Mouse (Mus musculus) heart, embryonic 11.5 days (tissue): Measurements from ENCODE around the gene Gm49354. TPM values are rescaled to one million over a fixed set of nuclear protein-coding genes. Genes with fewer than 3 reads are reported as not detected.

Experiments used
- ATAC-seq: fragments of 200-750 bp; cut with Nextera tagmentation; replicated peaks from 2 replicates; pipeline ENCODE4 v1.8.0; 2017; ENCODE audit warnings: moderate library complexity; ENCODE audit not compliant: insufficient number of reproducible peaks, low FRiP score, low TSS enrichment
- H3K27ac ChIP-seq: fragments of 300-500 bp; sonication (generic); 2 replicates; pipeline ENCODE4 v1.5.1; 2014; ENCODE audit warnings: mild to moderate bottlenecking, low read depth, low read length
- H3K27me3 ChIP-seq: fragments of 300-500 bp; sonication (generic); 2 replicates; pipeline ENCODE4 v1.6.1; 2014; ENCODE audit warnings: mild to moderate bottlenecking, low read length, mixed read lengths; ENCODE audit not compliant: control insufficient read depth, insufficient read depth
- H3K36me3 ChIP-seq: fragments of 300-500 bp; sonication (generic); 2 replicates; pipeline ENCODE4 v1.6.1; 2014; ENCODE audit warnings: mild to moderate bottlenecking, low read length, moderate library complexity, mixed read lengths; ENCODE audit not compliant: control insufficient read depth, insufficient read depth
- H3K4me1 ChIP-seq: fragments of 300-500 bp; sonication (generic); 2 replicates; pipeline ENCODE4 v1.6.1; 2014; ENCODE audit warnings: low read length; ENCODE audit not compliant: control insufficient read depth, insufficient read depth
- H3K4me2 ChIP-seq: fragments of 300-500 bp; sonication (generic); 2 replicates; pipeline ENCODE4 v1.6.1; 2014; ENCODE audit warnings: mild to moderate bottlenecking, moderate library complexity
- H3K4me3 ChIP-seq: fragments of 300-500 bp; sonication (generic); 2 replicates; pipeline ENCODE4 v1.5.1; 2014; ENCODE audit warnings: low read depth, low read length
- H3K9ac ChIP-seq: fragments of 300-500 bp; sonication (generic); 2 replicates; pipeline ENCODE4 v1.6.1; 2014; ENCODE audit warnings: mild to moderate bottlenecking, low read depth, low read length, moderate library complexity
- H3K9me3 ChIP-seq: fragments of 300-500 bp; sonication (generic); replicated peaks from 2 replicates; pipeline ENCODE4 v1.6.1; 2016; ENCODE audit warnings: low read length; ENCODE audit not compliant: control insufficient read depth
- WGBS: fragments of 180-500 bp; shearing (Covaris S2); extraction: QIAGEN DNeasy Blood & Tissue Kit; methylation state at CpG from one replicate; pipeline ENCODE4 v1.1.7; 2014; ENCODE audit not compliant: insufficient replicate concordance; 5-methylcytosine and 5-hydroxymethylcytosine counted together
- polyA plus RNA-seq: library from polyadenylated mRNA; unstranded; fragments of >200 nt; fragmentation: Nextera tagmentation; extraction: Ambion mirVana; gene quantifications from 2 replicates; pipeline ENCODE4 v1.2.1, GENCODE M21; 2014

The Gm49354 gene
- polyA plus RNA-seq, 1 experiment from 2014 or later = not detected

GRCm38 (mm10) chr13:59750310-59750709, 31.7 kb downstream of the Gm49354 start:
- no peak overlapping the region for H3K4me2 ChIP-seq
- no peak for ATAC-seq

GRCm38 (mm10) chr13:59746711-59747110, 35.3 kb downstream of the Gm49354 start, which contains the start of gene 1700014D04Rik:
Gene 1700014D04Rik (minus strand): TSS chr13:59746752.
- Histone ChIP-seq H3K27ac (no peak within 1 kb of the TSS), H3K4me1 (0 out of 2 replicates have a peak, but pooled peaks cover 2% of the 10 kb centered on the region), H3K9ac (no peak within 1 kb of the TSS), H3K4me2 (no peak within 1 kb of the TSS), H3K27me3 (no peaks in the 10 kb centered on the region), H3K9me3 (no peaks in the 10 kb centered on the region), H3K36me3 (no peaks in the 10 kb centered on the region), H3K4me3 (no peak within 1 kb of the TSS)
- ATAC-seq = no peak
- 79% methylated on average over 9 of the region's 9 CpGs for WGBS

More at GRCm38 (mm10) chr13:59750310-59750709, 31.7 kb downstream of the Gm49354 start:
- Histone ChIP-seq H3K36me3 (peaks cover 5% of the 10 kb centered on the region; the same call in 1 of the 2 replicates), H3K9me3 (no peaks in the 10 kb centered on the region), H3K4me3 (no peak overlapping the region), H3K4me1 (0 out of 2 replicates have a peak, but pooled peaks cover 2% of the 10 kb centered on the region), H3K9ac (no peak overlapping the region), H3K27ac (no peak overlapping the region), H3K27me3 (no peaks in the 10 kb centered on the region)
- WGBS = 65% methylated on average over 12 of the region's 12 CpGs

GRCm38 (mm10) chr13:59746164-59746563, 35.9 kb downstream of the Gm49354 start:
- no peak overlapping the region for H3K4me2 ChIP-seq
- H3K27ac ChIP-seq = no peak overlapping the region
- no peaks in the 10 kb centered on the region for H3K27me3 ChIP-seq
- no peak overlapping the region for H3K9ac ChIP-seq
- H3K4me3 ChIP-seq = no peak overlapping the region
- WGBS = 58% methylated on average over 6 of the region's 6 CpGs
- H3K9me3 ChIP-seq = no peaks in the 10 kb centered on the region
- H3K36me3 ChIP-seq = no peaks in the 10 kb centered on the region
- H3K4me1 ChIP-seq = 0 out of 2 replicates have a peak, but pooled peaks cover 2% of the 10 kb centered on the region
- no peak for ATAC-seq

GRCm38 (mm10) chr13:59745462-59745861, 36.6 kb downstream of the Gm49354 start:
- Histone ChIP-seq H3K4me2 (no peak overlapping the region), H3K36me3 (no peaks in the 10 kb centered on the region), H3K9me3 (no peaks in the 10 kb centered on the region), H3K4me3 (no peak overlapping the region), H3K9ac (no peak overlapping the region), H3K27me3 (no peaks in the 10 kb centered on the region), H3K4me1 (0 out of 2 replicates have a peak, but pooled peaks cover 2% of the 10 kb centered on the region), H3K27ac (no peak overlapping the region)
- 77% methylated on average over 6 of the region's 6 CpGs for WGBS
- no peak for ATAC-seq

- no peaks in the 10 kb centered on the region for H3K36me3 ChIP-seq
- 72% methylated on average over 10 of the region's 10 CpGs for WGBS
- H3K4me2 ChIP-seq = no peak overlapping the region
- H3K27ac ChIP-seq = no peak overlapping the region
- no peak for ATAC-seq
- H3K27me3 ChIP-seq = no peaks in the 10 kb centered on the region
- no peaks in the 10 kb centered on the region for H3K4me1 ChIP-seq
- H3K4me3 ChIP-seq = no peak overlapping the region
- no peaks in the 10 kb centered on the region for H3K9me3 ChIP-seq
- no peak overlapping the region for H3K9ac ChIP-seq
These were observed 40.3 kb downstream of the Gm49354 start for GRCm38 (mm10) chr13:59741697-59742096.

- ATAC-seq = no peak
- Histone ChIP-seq H3K9me3 (no peaks in the 10 kb centered on the region), H3K36me3 (no peaks in the 10 kb centered on the region), H3K4me2 (no peak overlapping the region), H3K4me1 (no peaks in the 10 kb centered on the region), H3K27ac (no peak overlapping the region), H3K4me3 (no peak overlapping the region), H3K27me3 (no peaks in the 10 kb centered on the region), H3K9ac (no peak overlapping the region)
- 75% methylated on average over 11 of the region's 11 CpGs for WGBS
These were observed 40.9 kb downstream of the Gm49354 start for GRCm38 (mm10) chr13:59741096-59741495.

GRCm38 (mm10) chr13:59739397-59739796, 42.6 kb downstream of the Gm49354 start:
- ATAC-seq = no peak
- 79% methylated on average over 4 of the region's 4 CpGs for WGBS
- no peak overlapping the region for H3K4me2 ChIP-seq

GRCm38 (mm10) chr13:59738455-59738854, 43.6 kb downstream of the Gm49354 start:
- no peaks in the 10 kb centered on the region for H3K27me3 ChIP-seq
- no peaks in the 10 kb centered on the region for H3K4me1 ChIP-seq
- ATAC-seq = peak; percentile 68
- no peak overlapping the region for H3K4me3 ChIP-seq
- no peaks in the 10 kb centered on the region for H3K9me3 ChIP-seq
- WGBS = 71% methylated on average over 2 of the region's 2 CpGs
- no peak overlapping the region for H3K9ac ChIP-seq
- peak overlapping the region; percentile 77 for H3K27ac ChIP-seq
- no peaks in the 10 kb centered on the region for H3K36me3 ChIP-seq
- no peak overlapping the region for H3K4me2 ChIP-seq

More at GRCm38 (mm10) chr13:59739397-59739796, 42.6 kb downstream of the Gm49354 start:
- Histone ChIP-seq H3K9ac (no peak overlapping the region), H3K9me3 (no peaks in the 10 kb centered on the region), H3K27me3 (no peaks in the 10 kb centered on the region), H3K27ac (no peak overlapping the region), H3K36me3 (no peaks in the 10 kb centered on the region), H3K4me1 (no peaks in the 10 kb centered on the region), H3K4me3 (no peak overlapping the region)

- H3K27ac ChIP-seq = no peak overlapping the region
- no peak overlapping the region for H3K4me3 ChIP-seq
- 0 out of 2 replicates have a peak, but pooled peaks have one; percentile 21 for ATAC-seq
- no peaks in the 10 kb centered on the region for H3K27me3 ChIP-seq
- H3K4me2 ChIP-seq = no peak overlapping the region
- no peaks in the 10 kb centered on the region for H3K36me3 ChIP-seq
- H3K4me1 ChIP-seq = no peaks in the 10 kb centered on the region
- no peak overlapping the region for H3K9ac ChIP-seq
- H3K9me3 ChIP-seq = no peaks in the 10 kb centered on the region
- WGBS = 26% methylated on average over 3 of the region's 3 CpGs
These were observed 46.9 kb downstream of the Gm49354 start for GRCm38 (mm10) chr13:59735190-59735589.
